Mouse (Mus musculus): Measurements from ENCODE around the gene Tex48. TPM values are rescaled to one million over a fixed set of nuclear protein-coding genes. Genes with fewer than 3 reads are reported as not detected.
A peak's percentile ranks its signal among the peaks of the same experiment; 100 is the strongest.

The Tex48 gene
- total RNA-seq (2015) (not detected in 2 replicates), total RNA-seq (2017) (not detected in 2 replicates)

GRCm38 (mm10) chr4:63622378-63622835, at the start of gene Tex48:
Tex48 (minus strand) TSS chr4:63622428.
- peak; percentile 71 for ATAC-seq (replicated peaks; ENCODE audit: poor library complexity)

DNA sequence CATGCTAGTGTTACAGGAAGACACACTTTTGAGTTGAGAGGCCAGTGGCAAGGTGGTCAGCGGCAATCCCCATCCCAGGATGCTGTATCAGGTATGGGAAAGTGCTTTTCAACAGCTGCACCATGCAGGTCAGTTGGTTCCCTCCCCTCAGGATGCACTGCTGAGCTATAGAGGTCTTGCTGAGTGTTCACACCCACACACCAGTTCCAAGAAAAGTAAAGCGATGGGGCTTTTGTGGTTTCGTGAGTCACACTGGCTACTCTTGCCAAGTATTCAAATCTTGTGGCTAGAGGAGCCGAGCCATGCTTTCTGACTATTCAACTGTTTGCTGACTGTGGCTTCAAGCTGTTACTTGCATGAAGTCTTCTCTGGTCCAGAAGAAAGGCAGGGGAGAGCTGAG, 46.0 kb upstream of the Tex48 start:
- ATAC-seq (replicated peaks; ENCODE audit: poor library complexity) = peak; percentile 95

- ATAC-seq (replicated peaks; ENCODE audit: poor library complexity) = no peak
These were observed 43.5 kb upstream of the Tex48 start for GRCm38 (mm10) chr4:63665738-63666137.

- no peak for ATAC-seq (replicated peaks; ENCODE audit: poor library complexity)
These were observed 41.1 kb upstream of the Tex48 start, which contains the start of gene Gm11214 for GRCm38 (mm10) chr4:63663279-63663678. Gm11214 (minus strand) TSS chr4:63663379.

DNA sequence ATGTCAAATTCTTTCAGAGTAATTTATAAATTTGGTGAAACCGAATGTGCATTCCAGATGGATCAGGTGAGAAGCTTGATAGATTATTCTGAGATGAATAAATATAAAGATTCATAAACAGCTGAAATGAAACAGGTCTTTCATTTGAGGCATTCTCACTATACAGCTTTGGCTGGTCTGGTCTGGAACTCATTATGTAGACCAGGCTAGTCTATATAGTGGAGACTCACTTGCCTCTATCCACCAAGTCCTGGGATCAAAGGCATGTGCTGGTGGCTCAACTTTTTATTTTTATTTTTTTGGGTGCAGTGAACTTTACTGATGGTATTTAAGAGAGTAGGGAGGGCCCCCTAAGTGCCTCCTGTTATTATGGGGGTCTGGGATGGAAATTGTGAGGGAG, 39.6 kb upstream of the Tex48 start:
- no peak for ATAC-seq (replicated peaks; ENCODE audit: poor library complexity)

DNA sequence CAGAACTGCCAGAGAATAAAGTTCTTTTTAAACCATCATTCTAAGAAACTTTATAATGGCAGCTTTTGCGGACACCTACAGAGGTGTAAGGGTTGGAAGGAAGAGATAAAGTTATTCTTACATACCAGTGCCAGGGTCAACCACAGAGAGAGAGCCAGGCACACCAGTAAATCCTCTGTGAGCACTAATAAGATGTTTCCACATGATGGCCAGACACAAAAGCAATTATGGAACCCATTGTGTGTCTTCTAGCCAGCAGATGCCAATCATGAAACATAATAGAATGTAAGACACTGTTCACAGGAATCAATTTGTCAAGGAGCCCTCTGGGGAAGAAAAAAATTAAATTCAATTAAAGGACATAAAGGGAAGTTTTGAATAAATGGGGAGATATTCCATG, 39.2 kb upstream of the Tex48 start:
- ATAC-seq (replicated peaks; ENCODE audit: poor library complexity) = no peak

GRCm38 (mm10) chr4:63659775-63660174, 37.5 kb upstream of the Tex48 start:
- ATAC-seq (replicated peaks; ENCODE audit: poor library complexity) = 0 out of 2 replicates have a peak, but pooled peaks have one; percentile 20

DNA sequence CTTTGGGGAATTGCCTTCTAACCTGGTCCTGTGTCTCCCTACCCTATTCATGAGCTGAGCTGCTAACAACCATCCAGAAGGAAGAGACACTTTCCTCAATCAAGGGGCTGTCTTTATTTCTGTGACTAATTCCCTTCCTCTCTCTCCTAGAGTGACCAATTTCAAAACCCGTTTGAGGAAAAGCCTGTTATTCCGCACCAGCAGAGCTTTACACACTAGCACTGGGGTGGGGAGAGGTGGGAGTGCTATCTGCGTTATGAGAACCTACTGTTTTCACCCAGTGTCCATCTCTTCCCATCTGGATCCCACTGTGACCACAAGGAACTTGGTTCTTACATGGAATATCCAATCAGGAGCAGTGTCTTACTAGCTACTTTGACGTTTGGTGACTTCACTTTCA, 36.9 kb upstream of the Tex48 start:
- 0 out of 2 replicates have a peak, but pooled peaks have one; percentile 34 for ATAC-seq (replicated peaks; ENCODE audit: poor library complexity)

- 0 out of 2 replicates have a peak, but pooled peaks have one; percentile 29 for ATAC-seq (replicated peaks; ENCODE audit: poor library complexity)
These were observed 32.2 kb upstream of the Tex48 start for GRCm38 (mm10) chr4:63654381-63654780.

GRCm38 (mm10) chr4:63643956-63644726, 21.9 kb upstream of the Tex48 start:
- no peak for ATAC-seq (replicated peaks; ENCODE audit: poor library complexity)

GRCm38 (mm10) chr4:63639842-63640241, 17.6 kb upstream of the Tex48 start:
- ATAC-seq (replicated peaks; ENCODE audit: poor library complexity) = no peak

- ATAC-seq (replicated peaks; ENCODE audit: poor library complexity) = no peak
These were observed 16.4 kb upstream of the Tex48 start for GRCm38 (mm10) chr4:63638603-63639002.

- no peak for ATAC-seq (replicated peaks; ENCODE audit: poor library complexity)
These were observed 11.0 kb upstream of the Tex48 start for GRCm38 (mm10) chr4:63633181-63633580.

DNA sequence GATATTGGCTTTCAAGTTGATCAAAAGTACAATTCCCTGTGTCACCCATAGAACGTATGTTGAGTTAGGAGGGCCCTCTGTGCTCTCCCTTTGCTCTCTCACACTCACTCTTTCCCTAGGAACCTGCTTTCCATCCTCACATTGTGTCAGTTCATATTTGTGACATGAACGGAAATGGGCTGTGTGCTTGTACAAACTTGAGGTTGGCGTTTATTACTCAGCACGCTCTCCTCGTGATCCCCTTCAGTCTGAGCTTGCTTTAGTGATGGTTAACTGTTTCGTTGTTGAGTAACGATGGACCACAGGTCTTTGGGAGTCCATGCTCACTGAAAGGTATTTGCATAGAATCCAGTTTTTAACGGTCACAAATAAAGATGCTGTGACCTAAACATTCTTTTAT, 4.9 kb upstream of the Tex48 start:
- peak; percentile 63 for ATAC-seq (replicated peaks; ENCODE audit: poor library complexity)

DNA sequence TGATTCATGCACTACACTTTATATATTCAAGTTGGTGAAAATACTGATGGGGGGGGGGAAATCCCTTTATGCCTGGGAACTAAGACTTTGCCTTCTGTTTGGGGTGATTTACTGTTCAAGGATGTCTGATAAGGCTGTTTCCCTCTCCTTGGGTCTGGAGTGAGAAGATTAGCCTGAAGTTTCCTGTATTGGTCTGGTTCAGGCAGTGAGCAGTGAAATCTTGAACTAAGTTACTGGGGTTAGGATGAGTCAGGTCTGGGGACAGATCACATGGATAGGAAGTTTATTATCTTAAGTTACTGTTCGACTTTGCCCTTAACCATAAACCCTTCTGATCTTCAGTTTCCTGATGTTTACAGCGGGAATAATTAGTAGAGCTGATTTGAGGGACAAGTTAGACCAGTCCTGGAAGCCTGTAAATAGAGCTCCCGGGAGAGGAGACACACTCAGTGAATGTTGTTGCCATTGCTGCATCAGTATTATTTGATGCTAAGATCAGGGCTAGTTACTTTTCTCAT, 3.4 kb upstream of the Tex48 start:
- ATAC-seq (replicated peaks; ENCODE audit: poor library complexity) = peak; percentile 70

GRCm38 (mm10) chr4:63621861-63622260, 367 bp downstream of the Tex48 start:
- ATAC-seq (replicated peaks; ENCODE audit: poor library complexity) = no peak

DNA sequence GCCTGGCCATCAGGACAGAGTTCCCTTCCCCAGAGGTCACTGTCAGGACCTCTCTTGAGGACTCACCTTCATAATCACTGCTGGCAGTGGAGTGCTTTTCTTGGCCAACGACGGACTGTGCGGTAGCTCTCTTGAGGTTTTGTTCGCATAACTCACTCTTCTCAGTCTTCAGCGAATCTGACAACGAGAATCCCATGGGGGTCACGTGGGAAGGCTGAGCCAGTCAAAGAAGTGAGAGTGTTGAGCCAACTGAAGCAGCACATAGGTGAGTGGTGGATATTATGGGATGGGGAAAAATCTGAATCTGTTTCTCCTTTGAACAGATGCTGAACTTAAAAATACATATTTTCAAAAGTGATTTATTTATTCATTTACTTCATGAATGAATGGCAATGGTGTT, 13.8 kb downstream of the Tex48 start:
- ATAC-seq (replicated peaks; ENCODE audit: poor library complexity) = no peak

DNA sequence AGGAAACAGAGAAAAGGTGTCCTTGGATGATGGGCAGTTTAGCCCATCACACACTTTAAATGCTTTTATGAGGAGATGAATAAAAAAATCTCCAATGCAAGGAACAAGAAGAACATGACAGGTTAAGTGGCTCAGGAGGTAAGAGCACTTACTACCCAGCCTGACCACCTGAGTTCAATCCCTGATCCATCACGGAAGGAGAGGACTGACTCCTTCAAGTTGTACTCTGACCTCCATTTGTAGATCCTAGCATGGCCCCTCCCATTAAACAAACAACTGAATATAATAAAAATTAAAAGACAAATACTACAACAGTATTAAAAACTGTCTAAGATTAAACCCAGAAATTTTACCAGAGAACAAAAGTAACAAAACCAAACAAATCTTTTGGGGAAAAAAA, 16.3 kb downstream of the Tex48 start:
- ATAC-seq (replicated peaks; ENCODE audit: poor library complexity) = no peak

- no peak for ATAC-seq (replicated peaks; ENCODE audit: poor library complexity)
These were observed 16.7 kb downstream of the Tex48 start for GRCm38 (mm10) chr4:63605545-63605944.

DNA sequence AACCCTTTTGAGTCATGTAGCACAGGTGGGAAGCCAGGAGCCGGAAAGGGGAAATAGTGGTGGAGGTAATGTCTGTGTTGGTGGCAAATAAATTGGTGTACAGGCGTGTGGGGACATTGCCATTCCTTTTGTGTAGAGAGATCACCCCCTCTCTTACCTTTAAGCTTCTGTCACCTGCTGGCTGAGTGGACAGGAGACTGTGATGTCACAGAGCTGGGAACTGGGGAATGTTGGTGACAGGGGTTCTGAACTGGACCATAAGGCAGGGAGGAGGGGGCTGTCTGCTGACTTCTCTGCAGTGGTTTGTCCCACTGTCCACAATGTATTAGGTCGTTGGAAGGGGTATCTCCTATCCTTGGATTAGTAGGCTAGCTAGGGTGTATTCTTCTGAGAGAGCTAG, 17.3 kb downstream of the Tex48 start, which contains the start of gene Gm11213:
Gm11213 (minus strand) TSS at position 317 of the 400 bp plus-strand sequence.
- ATAC-seq (replicated peaks; ENCODE audit: poor library complexity) = no peak

DNA sequence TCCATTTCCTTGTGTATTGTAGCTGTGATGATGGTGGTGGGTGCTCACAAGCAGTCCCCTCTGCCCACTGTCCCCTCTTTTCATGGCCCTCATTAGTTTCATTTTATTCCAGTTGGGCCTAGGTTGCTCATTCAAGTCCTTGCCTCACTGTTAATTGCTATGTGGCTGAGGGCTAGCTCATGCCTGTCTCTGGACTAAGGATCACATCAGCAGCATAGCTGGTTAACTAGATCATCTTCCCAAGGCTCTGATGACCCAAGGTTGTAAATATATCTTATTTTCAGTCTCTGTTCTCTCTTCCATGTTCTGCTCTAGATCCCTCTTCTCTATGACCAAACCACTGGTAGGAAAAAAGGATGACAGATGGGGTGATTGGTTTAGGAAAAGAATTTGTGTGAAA, 21.0 kb downstream of the Tex48 start:
- ATAC-seq (replicated peaks; ENCODE audit: poor library complexity) = no peak

- no peak for ATAC-seq (replicated peaks; ENCODE audit: poor library complexity)
These were observed 21.4 kb downstream of the Tex48 start for GRCm38 (mm10) chr4:63600786-63601185.

Data from megakaryocyte progenitor cell, adult 5-6 weeks (primary cell).